17 mouse cellular contexts compared by ENCODE assay signal in the genomic region with DNA sequence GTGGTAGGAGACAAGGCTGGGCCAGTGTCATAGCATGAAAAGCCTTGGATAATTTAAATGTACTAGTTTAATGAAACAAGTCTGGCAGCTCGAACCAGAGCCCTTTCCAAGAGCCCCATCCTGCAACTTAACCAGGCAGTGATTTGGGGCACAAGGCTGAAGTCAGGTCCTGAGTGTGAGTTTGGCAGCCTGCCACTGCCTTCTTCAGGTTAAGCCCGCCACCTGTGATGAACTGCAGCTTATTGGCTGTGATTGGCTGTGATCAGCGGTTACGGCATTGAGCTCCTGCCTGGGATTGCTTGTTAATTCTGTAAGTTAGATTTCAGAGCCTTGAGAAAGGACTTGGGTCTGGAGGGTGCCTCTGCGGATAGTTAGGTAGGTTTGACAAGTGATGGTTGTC.
"Had no signal": no experiment of that assay in that cellular context is flagged by ENCODE, and none has a peak within 500 bp of the region (broad histone marks: within the 10 kb centered on the region; RNA-seq: fewer than 3 reads in every experiment).

No protein-coding gene starts in this region.

- H3K36me3 ChIP-seq: midbrain, embryonic 12.5 days; neural tube, embryonic 13.5 days; neural tube, embryonic 15.5 days; stomach, embryonic 15.5 days had no signal

- H3K4me3 ChIP-seq: midbrain, embryonic 10.5 days; midbrain, embryonic 12.5 days; myocyte; neural tube, embryonic 13.5 days; neural tube, embryonic 15.5 days; stomach, embryonic 15.5 days had no signal

- DNase-seq: lung, adult 18-20 months; lung, embryonic 14.5 days; lung, postnatal 10 days; midbrain, embryonic 14.5 days; retina, postnatal 1 day; right cerebral cortex, adult 18-20 months; right cerebral cortex, postnatal 25 days; thymus, adult 2 months; thymus, postnatal 25 days; thymus, postnatal 4 days had no signal

- H3K27ac ChIP-seq: midbrain, embryonic 10.5 days; midbrain, embryonic 12.5 days; neural tube, embryonic 13.5 days; neural tube, embryonic 15.5 days; stomach, embryonic 15.5 days; stomach, postnatal 0 days had no signal

- H3K4me1 ChIP-seq: midbrain, embryonic 12.5 days; neural tube, embryonic 13.5 days had no signal

- H3K9me3 ChIP-seq: midbrain, embryonic 10.5 days; midbrain, embryonic 12.5 days; neural tube, embryonic 13.5 days; neural tube, embryonic 15.5 days; stomach, embryonic 15.5 days had no signal

- H3K27me3 ChIP-seq: midbrain, embryonic 12.5 days; neural tube, embryonic 13.5 days; neural tube, embryonic 15.5 days; stomach, embryonic 15.5 days had no signal
